Comparison of ENCODE assay signal across 10 mouse cellular contexts in genomic region chr5:93000060-93000459, GRCm38 (mm10). TPM values are rescaled to one million over a fixed set of nuclear protein-coding genes. Genes with fewer than 3 reads are reported as not detected.
A peak's percentile ranks its signal among the peaks of the same experiment; 100 is the strongest.
DNase-seq lines count a peak whose midpoint lies in the region; ATAC-seq and TF ChIP-seq lines count a peak whose summit lies in the region.
"Had no signal": no experiment of that assay in that cellular context is flagged by ENCODE, and none has a peak within 500 bp of the region (broad histone marks: within the 10 kb centered on the region; RNA-seq: fewer than 3 reads in every experiment).

No protein-coding gene starts in this region.

- H3K36me3 ChIP-seq in kidney, embryonic 14.5 days (ENCODE audit: control insufficient read depth, insufficient read depth, low read length) = no peaks in the 10 kb centered on the region
- H3K36me3 ChIP-seq in limb, embryonic 12.5 days = no peaks in the 10 kb centered on the region
- no peaks in the 10 kb centered on the region for H3K36me3 ChIP-seq in forebrain, embryonic 15.5 days

- no peak overlapping the region for H3K9ac ChIP-seq in kidney, embryonic 14.5 days (ENCODE audit: low read depth, low read length)
- no peak overlapping the region for H3K9ac ChIP-seq in limb, embryonic 12.5 days (replicated peaks)
- no peak overlapping the region for H3K9ac ChIP-seq in forebrain, embryonic 15.5 days (replicated peaks)

- no peak overlapping the region for H3K4me3 ChIP-seq in kidney, embryonic 14.5 days (ENCODE audit: low read length)
- no peak overlapping the region for H3K4me3 ChIP-seq in brown adipose tissue, adult 24 weeks (ENCODE audit: insufficient read depth, low read depth, low read length)
- H3K4me3 ChIP-seq in embryonic fibroblast, embryonic 13.5 days (ENCODE audit: insufficient read depth, low read length) = no peak overlapping the region
- no peak overlapping the region for H3K4me3 ChIP-seq in limb, embryonic 12.5 days (replicated peaks)
- H3K4me3 ChIP-seq in forebrain, embryonic 15.5 days = no peak overlapping the region

- no peak overlapping the region for H3K4me2 ChIP-seq in kidney, embryonic 14.5 days (replicated peaks; ENCODE audit: low read depth, low read length)
- H3K4me2 ChIP-seq in limb, embryonic 12.5 days = no peak overlapping the region
- no peak overlapping the region for H3K4me2 ChIP-seq in forebrain, embryonic 15.5 days (replicated peaks)

- H3K9me3 ChIP-seq in kidney, embryonic 14.5 days (ENCODE audit: control insufficient read depth, low read length) = no peaks in the 10 kb centered on the region
- H3K9me3 ChIP-seq in limb, embryonic 12.5 days = no peaks in the 10 kb centered on the region
- no peaks in the 10 kb centered on the region for H3K9me3 ChIP-seq in forebrain, embryonic 15.5 days

- WGBS in kidney, embryonic 14.5 days = 63% methylated on average over 6 of the region's 6 CpGs
- WGBS in limb, embryonic 12.5 days = 73% methylated on average over 6 of the region's 6 CpGs
- WGBS in forebrain, embryonic 15.5 days = 86% methylated on average over 6 of the region's 6 CpGs

- no peaks in the 10 kb centered on the region for H3K27me3 ChIP-seq in kidney, embryonic 14.5 days (ENCODE audit: control insufficient read depth, insufficient read depth, low read length)
- H3K27me3 ChIP-seq in limb, embryonic 12.5 days = no peaks in the 10 kb centered on the region
- no peaks in the 10 kb centered on the region for H3K27me3 ChIP-seq in forebrain, embryonic 15.5 days

- ATAC-seq in kidney, embryonic 14.5 days (ENCODE audit: low FRiP score, low TSS enrichment) = no peak
- ATAC-seq in limb, embryonic 12.5 days (ENCODE audit: insufficient number of reproducible peaks, insufficient read depth, low FRiP score, low TSS enrichment, low read depth) = no peak
- ATAC-seq in forebrain, embryonic 15.5 days (replicated peaks) = no peak
- no peak for ATAC-seq in CD4-positive, CD25-positive, alpha-beta regulatory T cell, adult 4 months
- no peak for ATAC-seq in activated CD4-positive, CD25-positive, alpha-beta regulatory T cell, adult 4 months

- no peak for TF ChIP-seq CTCF in embryonic fibroblast, embryonic 13.5 days (IDR thresholded peaks at IDR 0.05; ENCODE audit: borderline replicate concordance, insufficient read depth, low read length)

- H3K27ac ChIP-seq in kidney, embryonic 14.5 days (ENCODE audit: low read depth, low read length) = peak overlapping the region; percentile 73
- H3K27ac ChIP-seq in brown adipose tissue, adult 24 weeks (replicated peaks; ENCODE audit: low read depth, low read length) = peak overlapping the region; percentile 72
- peak overlapping the region; percentile 62; the same call in 1 of the 2 replicates for H3K27ac ChIP-seq in embryonic fibroblast, embryonic 13.5 days (ENCODE audit: insufficient read depth, low read length)
- H3K27ac ChIP-seq in limb, embryonic 12.5 days = peak overlapping the region; percentile 76
- no peak overlapping the region for H3K27ac ChIP-seq in forebrain, embryonic 15.5 days (replicated peaks)

- peaks cover 29% of the 10 kb centered on the region for H3K4me1 ChIP-seq in kidney, embryonic 14.5 days (ENCODE audit: control insufficient read depth, insufficient read depth, low read length)
- peaks cover 8% of the 10 kb centered on the region; the same call in 1 of the 2 replicates for H3K4me1 ChIP-seq in brown adipose tissue, adult 24 weeks (ENCODE audit: control insufficient read depth, insufficient read depth, insufficient read length, low read length)
- H3K4me1 ChIP-seq in embryonic fibroblast, embryonic 13.5 days (ENCODE audit: control insufficient read depth, insufficient read depth, low read length) = peaks cover 25% of the 10 kb centered on the region
- peaks cover 51% of the 10 kb centered on the region for H3K4me1 ChIP-seq in limb, embryonic 12.5 days (replicated peaks)
- H3K4me1 ChIP-seq in forebrain, embryonic 15.5 days = no peaks in the 10 kb centered on the region

- TF ChIP-seq POLR2A in embryonic fibroblast, embryonic 13.5 days (IDR thresholded peaks at IDR 0.05; ENCODE audit: low read depth, low read length) = no peak

- DNase-seq in kidney, adult 11 months = no peak
- DNase-seq: adrenal gland, postnatal 36 days; cerebellum, postnatal 10 days had no signal

RNA-seq across cellular contexts. Expression of gene Sowahb, which starts 44.8 kb away (rescaled TPM):
- polyA plus RNA-seq in kidney, embryonic 14.5 days (2014; fragmentation: Nextera tagmentation; extraction: Ambion mirVana) = 1.4 and 1.7 TPM in 2 replicates
- not detected in 2 replicates for polyA plus RNA-seq in brown adipose tissue, adult 24 weeks (2012; ENCODE audit: insufficient read depth, insufficient read length, missing spikeins)
- not detected in 2 replicates for polyA plus RNA-seq in embryonic fibroblast, embryonic 13.5 days (2011; ENCODE audit: insufficient read length, low read depth, missing spikeins)
- polyA plus RNA-seq in limb, embryonic 12.5 days (2016; fragmentation: Nextera tagmentation; extraction: Ambion mirVana) = 0.64 and 0.73 TPM in 2 replicates
- 0.08 TPM in 1 of 2 replicates, not detected in the other for polyA plus RNA-seq in forebrain, embryonic 15.5 days (2015; fragmentation: Nextera tagmentation; extraction: Ambion mirVana)
- not detected for polyA plus RNA-seq in CD4-positive, CD25-positive, alpha-beta regulatory T cell, adult 4 months (2017; shearing (Covaris generic))
- polyA plus RNA-seq in activated CD4-positive, CD25-positive, alpha-beta regulatory T cell, adult 4 months (2017; shearing (Covaris generic)) = not detected
